Mouse (Mus musculus) heart, adult 2 months (tissue): ENCODE measurements around the gene Farsa. TPM values are rescaled to one million over a fixed set of nuclear protein-coding genes. Genes with fewer than 3 reads are reported as not detected.
A peak's percentile ranks its signal among the peaks of the same experiment; 100 is the strongest.

Source experiments
- DNase-seq, 2 experiments: peaks; one replicate each; pipeline ENCODE4 v3.0.0; 2021
- H3K27ac ChIP-seq: fragments of 200-600 bp; 2 replicates; pipeline ENCODE4 v1.8.1; 2022
- H3K27me3 ChIP-seq: fragments of 200-500 bp; 2 replicates; pipeline ENCODE4 v1.6.1; 2012; ENCODE audit warnings: mild to moderate bottlenecking, low read length, inconsistent platforms, mixed read lengths; ENCODE audit not compliant: control insufficient read depth, insufficient read depth
- H3K36me3 ChIP-seq: fragments of 200-500 bp; 2 replicates; pipeline ENCODE4 v1.6.1; 2012; ENCODE audit warnings: low read length, inconsistent platforms; ENCODE audit not compliant: control insufficient read depth, insufficient read depth
- H3K4me1 ChIP-seq: fragments of 200-500 bp; 2 replicates; pipeline ENCODE4 v1.6.1; 2011; ENCODE audit warnings: low read length; ENCODE audit not compliant: control insufficient read depth, insufficient read depth
- H3K4me3 ChIP-seq: fragments of 200-600 bp; 2 replicates; pipeline ENCODE4 v1.8.1; 2022
- H3K79me2 ChIP-seq: fragments of 200-500 bp; replicated peaks from 2 replicates; pipeline ENCODE4 v1.6.1; 2012; ENCODE audit warnings: mild to moderate bottlenecking, inconsistent platforms, low read length, moderate library complexity, mixed read lengths; ENCODE audit not compliant: control insufficient read depth, insufficient read depth
- H3K9ac ChIP-seq: fragments of 200-500 bp; 2 replicates; pipeline ENCODE4 v1.6.1; 2012; ENCODE audit warnings: low read depth, mild to moderate bottlenecking, control low read depth, inconsistent platforms, low read length, mixed read lengths
- CTCF ChIP-seq: fragments of 200-600 bp; IDR thresholded peaks from 2 replicates; pipeline ENCODE4 v1.8.1; 2022; ENCODE audit warnings: antibody characterized with exemption, mild to moderate bottlenecking, moderate library complexity
- EP300 ChIP-seq: fragments of 200-500 bp; IDR thresholded peaks from 2 replicates; pipeline ENCODE4 v1.6.1; 2011; ENCODE audit warnings: low read depth, low read length, control low read depth; ENCODE audit not compliant: insufficient read depth
- POLR2A ChIP-seq: fragments of 200-500 bp; IDR thresholded peaks from 2 replicates; pipeline ENCODE4 v1.6.1; 2011; ENCODE audit warnings: mild to moderate bottlenecking, low read depth, low read length, control low read depth; ENCODE audit not compliant: insufficient read depth
- WGBS: fragments of 180-500 bp; shearing (Covaris S2); methylation state at CpG from one replicate; pipeline ENCODE4 v1.1.7; 2018; 5-methylcytosine and 5-hydroxymethylcytosine counted together
- intact Hi-C: fragments of 180-260 bp; cut with DNase I; formaldehyde crosslinking; loops from one replicate; pipeline ENCODE4 v1.15.1; 2025
- microRNA-seq, 2 experiments: library from miRNA; unstranded; fragments of <30 nt; microRNA quantifications; one replicate each; pipeline ENCODE4 v1.2.0; 2021
- polyA plus RNA-seq: library from polyadenylated mRNA; depleted of rRNA; stranded (reverse); fragments of >200 nt; gene quantifications from 2 replicates; pipeline ENCODE4 v1.2.3, GENCODE M21; 2012; rRNA removed
- total RNA-seq, 2 experiments: library from RNA; stranded (reverse); gene quantifications; 2 replicates each; pipeline ENCODE4 v1.2.3; 2021

The Farsa gene
- total and polyA plus RNA-seq, 3 experiments = 21.8 to 32.5 (median 24.5) TPM

GRCm38 (mm10) chr8:84913502-84913900 lies 56.7 kb downstream of the Farsa start:
- WGBS = 10% methylated on average over 9 of the region's 9 CpGs
- Histone ChIP-seq H3K27ac (no peak overlapping the region), H3K79me2 (no peaks in the 10 kb centered on the region), H3K27me3 (peaks cover 4% of the 10 kb centered on the region), H3K36me3 (no peaks in the 10 kb centered on the region), H3K9ac (peak overlapping the region; percentile 55), H3K4me3 (peak overlapping the region; percentile 54), H3K4me1 (peaks cover 1% of the 10 kb centered on the region; the same call in 1 of the 2 replicates)
- intact Hi-C loops = no loop called here
- TF ChIP-seq POLR2A (no peak), CTCF (no peak), EP300 (no peak)
- no peak for DNase-seq

GRCm38 (mm10) chr8:84913960-84914359 lies 57.2 kb downstream of the Farsa start:
- Histone ChIP-seq H3K27me3 (peaks cover 4% of the 10 kb centered on the region), H3K4me3 (no peak overlapping the region), H3K36me3 (no peaks in the 10 kb centered on the region), H3K9ac (no peak overlapping the region), H3K27ac (no peak overlapping the region), H3K79me2 (no peaks in the 10 kb centered on the region), H3K4me1 (peaks cover 1% of the 10 kb centered on the region; the same call in 1 of the 2 replicates)
- intact Hi-C loops = no loop called here
- DNase-seq = no peak
- WGBS = 33% methylated on average over 4 of the region's 4 CpGs
- TF ChIP-seq POLR2A = no peak
- peak; percentile 42 for TF ChIP-seq CTCF

DNA sequence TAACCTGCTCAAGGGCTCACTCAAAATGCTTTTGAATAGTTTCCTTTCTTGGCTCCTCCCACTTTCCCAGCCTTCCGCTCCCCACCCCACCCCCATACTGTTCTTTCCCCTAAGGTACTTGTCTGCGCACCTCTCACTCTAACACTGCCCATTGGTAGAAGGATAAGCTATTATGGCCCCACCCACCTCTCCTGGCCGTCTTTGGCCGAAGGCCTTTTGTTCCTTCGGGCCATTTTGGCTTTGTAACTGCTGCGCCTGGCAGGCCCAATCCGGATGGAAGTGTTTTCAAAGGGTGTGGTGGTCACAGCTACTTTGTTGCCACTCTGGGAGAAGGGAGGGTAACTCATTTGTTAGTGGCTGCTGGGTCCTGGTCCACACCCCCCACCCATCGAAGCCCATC lies 58.5 kb downstream of the Farsa start:
- Histone ChIP-seq H3K4me3 (no peak overlapping the region), H3K79me2 (no peaks in the 10 kb centered on the region), H3K9ac (no peak overlapping the region), H3K27ac (no peak overlapping the region), H3K36me3 (no peaks in the 10 kb centered on the region), H3K27me3 (peaks cover 4% of the 10 kb centered on the region), H3K4me1 (peaks cover 1% of the 10 kb centered on the region; the same call in 1 of the 2 replicates)
- DNase-seq = no peak
- intact Hi-C loops = no loop called here
- TF ChIP-seq POLR2A (no peak), EP300 (no peak), CTCF (no peak)
- WGBS = 83% methylated on average over 8 of the region's 8 CpGs

DNA sequence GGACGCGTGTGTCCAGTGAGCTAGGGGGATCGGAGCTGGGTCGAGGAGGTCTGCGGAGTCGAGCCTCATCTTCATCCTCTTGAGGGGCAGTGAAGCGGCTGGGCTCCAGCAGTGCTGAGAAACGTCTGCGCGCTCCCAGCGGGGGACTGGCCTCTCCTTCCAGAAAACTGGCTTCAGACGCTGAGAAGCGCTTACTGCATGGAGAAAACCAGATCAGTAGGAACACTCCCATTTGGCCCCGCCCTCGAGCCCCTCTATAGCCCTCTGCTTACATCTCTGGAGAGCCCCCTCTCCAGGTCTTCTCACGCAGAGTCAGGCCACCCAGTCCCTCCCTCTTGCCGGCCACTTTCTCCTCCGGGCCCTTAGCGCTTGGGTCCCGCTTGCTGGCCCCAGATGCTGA lies 61.0 kb downstream of the Farsa start:
- WGBS = 31% methylated on average over 20 of the region's 20 CpGs
- intact Hi-C loops = no loop called here

GRCm38 (mm10) chr8:84918646-84919045 lies 61.9 kb downstream of the Farsa start:
- intact Hi-C loops = no loop called here
- no peaks in the 10 kb centered on the region for H3K4me1 ChIP-seq
- H3K36me3 ChIP-seq = no peaks in the 10 kb centered on the region
- DNase-seq = no peak
- no peak for TF ChIP-seq EP300
- no peak for TF ChIP-seq CTCF
- TF ChIP-seq POLR2A = no peak
- no peak overlapping the region for H3K27ac ChIP-seq
- no peaks in the 10 kb centered on the region for H3K79me2 ChIP-seq
- H3K4me3 ChIP-seq = no peak overlapping the region
- peaks cover 1% of the 10 kb centered on the region; the same call in 1 of the 2 replicates for H3K27me3 ChIP-seq
- H3K9ac ChIP-seq = no peak overlapping the region
- 85% methylated on average over 15 of the region's 15 CpGs for WGBS

More for the DNA sequence above, 61.0 kb downstream of the Farsa start:
- Histone ChIP-seq H3K36me3 (no peaks in the 10 kb centered on the region), H3K4me3 (no peak overlapping the region), H3K27ac (no peak overlapping the region), H3K4me1 (no peaks in the 10 kb centered on the region; the same call in 1 of the 2 replicates), H3K27me3 (peaks cover 3% of the 10 kb centered on the region), H3K9ac (no peak overlapping the region), H3K79me2 (no peaks in the 10 kb centered on the region)
- no peak for DNase-seq
- TF ChIP-seq POLR2A (no peak), EP300 (no peak), CTCF (no peak)

Small RNA genes lying within 50 kb of the gene (microRNA-seq; reads per million reads assigned to microRNA genes)
- gene Mir7069 = 3.5 to 5.0 reads per million in 2 experiments

Other genes with a start within 250 kb of the Farsa start
Only the 30 nearest of the 31 such genes appear.
- gene Ier2, start 194.1 kb upstream of the Farsa start, total RNA-seq = 10 to 100 TPM; 11.8 to 13.0 TPM
- 6.8 and 8.1 TPM in 2 replicates for gene Ier2, start 194.1 kb upstream of the Farsa start, polyA plus RNA-seq
- 10 to 100 TPM; 32.0 to 37.4 TPM for gene Trmt1, start 170.7 kb upstream of the Farsa start, total RNA-seq
- gene Trmt1, start 170.7 kb upstream of the Farsa start, polyA plus RNA-seq = 39.9 and 50.8 TPM in 2 replicates
- gene Nacc1, start 169.1 kb upstream of the Farsa start, total RNA-seq = 10 to 100 TPM; 30.5 to 31.0 TPM
- 45.3 and 50.5 TPM in 2 replicates for gene Nacc1, start 169.1 kb upstream of the Farsa start, polyA plus RNA-seq
- gene Lyl1, start 155.5 kb upstream of the Farsa start, total RNA-seq = 1 to 10 TPM; 3.0 to 3.7 TPM
- gene Lyl1, start 155.5 kb upstream of the Farsa start, polyA plus RNA-seq = 4.0 and 7.7 TPM in 2 replicates
- under 1 TPM in 1 of 2 experiments, not detected in 1; 0.55 TPM for gene G430095P16Rik, start 134.0 kb upstream of the Farsa start, total RNA-seq
- gene G430095P16Rik, start 134.0 kb upstream of the Farsa start, polyA plus RNA-seq = 0.70 TPM in 1 of 2 replicates, not detected in the other
- gene Nfix, start 56.6 kb upstream of the Farsa start, total RNA-seq = 100 to 1,000 TPM; 274 to 297 TPM
- 49.0 and 68.7 TPM in 2 replicates for gene Nfix, start 56.6 kb upstream of the Farsa start, polyA plus RNA-seq
- gene Dand5, start 34.2 kb upstream of the Farsa start, total RNA-seq = 10 to 100 TPM; 11.2 to 12.3 TPM
- 6.1 and 7.6 TPM in 2 replicates for gene Dand5, start 34.2 kb upstream of the Farsa start, polyA plus RNA-seq
- 10 to 100 TPM; 27.4 to 29.7 TPM for gene Gadd45gip1, start 25.5 kb upstream of the Farsa start, total RNA-seq
- 13.4 and 21.2 TPM in 2 replicates for gene Gadd45gip1, start 25.5 kb upstream of the Farsa start, polyA plus RNA-seq
- gene Rad23a, start 16.3 kb upstream of the Farsa start, total RNA-seq = 10 to 100 TPM; 85.1 to 87.6 TPM
- gene Rad23a, start 16.3 kb upstream of the Farsa start, polyA plus RNA-seq = 77.3 and 101 TPM in 2 replicates
- gene Calr, start 10.1 kb upstream of the Farsa start, total RNA-seq = 100 to 1,000 TPM; 352 to 416 TPM
- 154 and 269 TPM in 2 replicates for gene Calr, start 10.1 kb upstream of the Farsa start, polyA plus RNA-seq
- gene Syce2, start 15.1 kb downstream of the Farsa start, total RNA-seq = 1 to 10 TPM; 2.6 to 4.3 TPM
- 0.33 and 0.64 TPM in 2 replicates for gene Syce2, start 15.1 kb downstream of the Farsa start, polyA plus RNA-seq
- 10 to 100 TPM; 71.5 to 89.9 TPM for gene Gcdh, start 36.9 kb downstream of the Farsa start, total RNA-seq
- gene Gcdh, start 36.9 kb downstream of the Farsa start, polyA plus RNA-seq = 134 and 148 TPM in 2 replicates
- gene Klf1, start 44.9 kb downstream of the Farsa start, total RNA-seq = under 1 TPM in 1 of 2 experiments, not detected in 1; 0.16 TPM
- 0.08 and 0.23 TPM in 2 replicates for gene Klf1, start 44.9 kb downstream of the Farsa start, polyA plus RNA-seq
- 1 to 10 TPM; 6.5 to 9.6 TPM for gene Dnase2a, start 51.6 kb downstream of the Farsa start, total RNA-seq
- gene Dnase2a, start 51.6 kb downstream of the Farsa start, polyA plus RNA-seq = 9.2 and 10.9 TPM in 2 replicates
- under 1 TPM; 0.07 to 0.10 TPM for gene Mast1, start 80.4 kb downstream of the Farsa start, total RNA-seq
- 0.16 and 0.18 TPM in 2 replicates for gene Mast1, start 80.4 kb downstream of the Farsa start, polyA plus RNA-seq
- not detected for gene Rtbdn, start 90.0 kb downstream of the Farsa start, total RNA-seq
- gene Rtbdn, start 90.0 kb downstream of the Farsa start, polyA plus RNA-seq = not detected in 2 replicates
- gene Gm49661, start 112.4 kb downstream of the Farsa start, total RNA-seq = 1 to 10 TPM; 1.3 to 2.1 TPM
- gene Gm49661, start 112.4 kb downstream of the Farsa start, polyA plus RNA-seq = not detected in 2 replicates
- 100 to 1,000 TPM; 591 to 662 TPM for gene Prdx2, start 112.6 kb downstream of the Farsa start, total RNA-seq
- 464 and 584 TPM in 2 replicates for gene Prdx2, start 112.6 kb downstream of the Farsa start, polyA plus RNA-seq
- 10 to 100 TPM; 38.1 to 50.5 TPM for gene Rnaseh2a, start 112.8 kb downstream of the Farsa start, total RNA-seq
- gene Rnaseh2a, start 112.8 kb downstream of the Farsa start, polyA plus RNA-seq = 33.7 and 46.3 TPM in 2 replicates
- gene Junb, start 121.7 kb downstream of the Farsa start, total RNA-seq = 10 to 100 TPM; 10.4 to 19.0 TPM
- gene Junb, start 121.7 kb downstream of the Farsa start, polyA plus RNA-seq = 13.1 and 17.3 TPM in 2 replicates
- 1 to 10 TPM; 2.0 TPM for gene Hook2, start 133.6 kb downstream of the Farsa start, total RNA-seq
- 2.3 and 2.4 TPM in 2 replicates for gene Hook2, start 133.6 kb downstream of the Farsa start, polyA plus RNA-seq
- gene Best2, start 157.5 kb downstream of the Farsa start, total RNA-seq = not detected
- not detected in 2 replicates for gene Best2, start 157.5 kb downstream of the Farsa start, polyA plus RNA-seq
- gene Asna1, start 168.3 kb downstream of the Farsa start, total RNA-seq = 10 to 100 TPM; 58.5 to 71.8 TPM
- 104 and 133 TPM in 2 replicates for gene Asna1, start 168.3 kb downstream of the Farsa start, polyA plus RNA-seq
- 10 to 100 TPM; 81.5 to 94.1 TPM for gene Trir, start 169.8 kb downstream of the Farsa start, total RNA-seq
- 47.2 and 54.3 TPM in 2 replicates for gene Trir, start 169.8 kb downstream of the Farsa start, polyA plus RNA-seq
- 10 to 100 TPM; 26.8 to 28.4 TPM for gene Tnpo2, start 179.9 kb downstream of the Farsa start, total RNA-seq
- gene Tnpo2, start 179.9 kb downstream of the Farsa start, polyA plus RNA-seq = 26.8 and 34.8 TPM in 2 replicates
- gene Fbxw9, start 203.1 kb downstream of the Farsa start, total RNA-seq = 1 to 10 TPM; 2.4 to 2.5 TPM
- gene Fbxw9, start 203.1 kb downstream of the Farsa start, polyA plus RNA-seq = 9.3 and 10.5 TPM in 2 replicates
- not detected for gene Gm5741, start 211.0 kb downstream of the Farsa start, total RNA-seq
- not detected in 2 replicates for gene Gm5741, start 211.0 kb downstream of the Farsa start, polyA plus RNA-seq
- 10 to 100 TPM; 26.1 to 29.4 TPM for gene Dhps, start 214.8 kb downstream of the Farsa start, total RNA-seq
- 31.5 and 33.2 TPM in 2 replicates for gene Dhps, start 214.8 kb downstream of the Farsa start, polyA plus RNA-seq
- gene Wdr83os, start 223.8 kb downstream of the Farsa start, total RNA-seq = 10 to 100 TPM; 39.0 to 41.4 TPM
- gene Wdr83os, start 223.8 kb downstream of the Farsa start, polyA plus RNA-seq = 99.3 and 108 TPM in 2 replicates
- gene Wdr83, start 224.3 kb downstream of the Farsa start, total RNA-seq = 10 to 100 TPM; 29.4 to 30.2 TPM
- 39.2 and 44.2 TPM in 2 replicates for gene Wdr83, start 224.3 kb downstream of the Farsa start, polyA plus RNA-seq